Mouse (Mus musculus) liver, adult 2 months (tissue): Measurements from ENCODE around the gene Jmjd6. TPM values are rescaled to one million over a fixed set of nuclear protein-coding genes. Genes with fewer than 3 reads are reported as not detected.
"Not testable (repeated sequence)": the region's sequence is repeated elsewhere in the genome, so short reads cannot be mapped to it uniquely, and the experiment has no call there.

Experiments used
- DNase-seq: peaks from one replicate; pipeline ENCODE4 v3.0.0-alpha.2; 2011; ENCODE audit warnings: low read depth, low spot score; ENCODE audit errors: extremely low read depth
- H3K27ac ChIP-seq: fragments of 200-500 bp; replicated peaks from 2 replicates; pipeline ENCODE4 v1.5.1; 2012; ENCODE audit warnings: low read depth, mild to moderate bottlenecking, control low read depth, inconsistent platforms, low read length; ENCODE audit not compliant: insufficient read depth
- H3K27me3 ChIP-seq: fragments of 200-500 bp; 2 replicates; pipeline ENCODE4 v1.6.1; 2012; ENCODE audit warnings: mild to moderate bottlenecking, moderate library complexity, low read length, inconsistent platforms; ENCODE audit not compliant: control insufficient read depth, insufficient read depth
- H3K36me3 ChIP-seq: fragments of 200-500 bp; 2 replicates; pipeline ENCODE4 v1.6.1; 2012; ENCODE audit warnings: low read length, inconsistent platforms; ENCODE audit not compliant: control insufficient read depth, insufficient read depth
- H3K4me1 ChIP-seq: fragments of 200-500 bp; 2 replicates; pipeline ENCODE4 v1.6.1; 2011; ENCODE audit warnings: low read length; ENCODE audit not compliant: control insufficient read depth, insufficient read depth
- H3K4me3 ChIP-seq: fragments of 200-500 bp; 2 replicates; pipeline ENCODE4 v1.5.1; 2011; ENCODE audit warnings: low read depth, mild to moderate bottlenecking, control low read depth, low read length, moderate library complexity; ENCODE audit not compliant: insufficient read depth
- H3K79me2 ChIP-seq: fragments of 200-500 bp; 2 replicates; pipeline ENCODE4 v1.6.1; 2012; ENCODE audit warnings: inconsistent platforms, mild to moderate bottlenecking, low read length, moderate library complexity; ENCODE audit not compliant: control insufficient read depth, insufficient read depth
- H3K9ac ChIP-seq: fragments of 200-500 bp; 2 replicates; pipeline ENCODE4 v1.6.1; 2012; ENCODE audit warnings: low read depth, mild to moderate bottlenecking, control low read depth, inconsistent platforms, low read length
- CTCF ChIP-seq: fragments of 200-500 bp; IDR thresholded peaks from 2 replicates; pipeline ENCODE4 v1.5.1; 2011; ENCODE audit warnings: low read depth, low read length, control low read depth
- POLR2A ChIP-seq: fragments of 200-500 bp; IDR thresholded peaks from 2 replicates; pipeline ENCODE4 v1.6.1; 2011; ENCODE audit warnings: low read length, control low read depth; ENCODE audit not compliant: insufficient read depth; ENCODE audit errors: extremely low read depth
- WGBS: fragments of 180-500 bp; shearing (Covaris S2); methylation state at CpG from one replicate; pipeline ENCODE4 v1.1.7; 2018; 5-methylcytosine and 5-hydroxymethylcytosine counted together
- polyA plus RNA-seq: library from polyadenylated mRNA; depleted of rRNA; stranded (reverse); fragments of >200 nt; gene quantifications from 2 replicates; pipeline ENCODE4 v1.2.3, GENCODE M21; 2012
- total RNA-seq: library from RNA; depleted of rRNA; stranded (reverse); fragments of >200 nt; gene quantifications from 2 replicates; pipeline ENCODE4 v1.2.3, GENCODE M21; 2014

Gene Jmjd6
- total and polyA plus RNA-seq, 2 experiments, result 12.3 to 18.2 TPM

- Histone ChIP-seq H3K36me3 (peaks cover 32% of the 10 kb centered on the region), H3K4me1 (peaks cover 8% of the 10 kb centered on the region), H3K79me2 (peaks cover 16% of the 10 kb centered on the region), H3K4me3 (no peak overlapping the region; the same call in 1 of the 2 replicates), H3K27me3 (no peaks in the 10 kb centered on the region), H3K27ac (no peak overlapping the region), H3K9ac (0 out of 2 replicates have a peak overlapping the region, but pooled peaks have one; percentile 45)
- TF ChIP-seq POLR2A, result no peak
- no peak for TF ChIP-seq CTCF
- 11% methylated on average over 4 of the region's 4 CpGs for WGBS
- DNase-seq, result no peak
Measured at GRCm38 (mm10) chr11:116850085-116850484, 6.8 kb upstream of the Jmjd6 start.

- Histone ChIP-seq H3K4me3 (no peak overlapping the region), H3K27ac (no peak overlapping the region), H3K9ac (no peak overlapping the region), H3K79me2 (peaks cover 16% of the 10 kb centered on the region), H3K27me3 (no peaks in the 10 kb centered on the region), H3K36me3 (peaks cover 32% of the 10 kb centered on the region), H3K4me1 (peaks cover 4% of the 10 kb centered on the region)
- no peak for TF ChIP-seq CTCF
- no peak for TF ChIP-seq POLR2A
- no peak for DNase-seq
Measured at GRCm38 (mm10) chr11:116849587-116849986, 6.3 kb upstream of the Jmjd6 start.

- H3K9ac ChIP-seq, H3K4me1 ChIP-seq, H3K4me3 ChIP-seq, H3K27me3 ChIP-seq, H3K27ac ChIP-seq: not testable (repeated sequence)
- Histone ChIP-seq H3K36me3 (peaks cover 32% of the 10 kb centered on the region), H3K79me2 (peaks cover 12% of the 10 kb centered on the region)
- 45% methylated on average over 2 of the region's 2 CpGs for WGBS
- DNase-seq, result peak; percentile 30
Measured at GRCm38 (mm10) chr11:116848877-116849178, 5.6 kb upstream of the Jmjd6 start.

- Histone ChIP-seq H3K4me3 (no peak overlapping the region), H3K27me3 (no peaks in the 10 kb centered on the region), H3K27ac (no peak overlapping the region), H3K9ac (no peak overlapping the region), H3K79me2 (peaks cover 12% of the 10 kb centered on the region), H3K4me1 (peaks cover 2% of the 10 kb centered on the region), H3K36me3 (peaks cover 32% of the 10 kb centered on the region)
- WGBS, result 55% methylated on average over 5 of the region's 5 CpGs
- DNase-seq, result peak; percentile 70
- TF ChIP-seq POLR2A (no peak), CTCF (no peak)
Measured at GRCm38 (mm10) chr11:116848086-116848876, 5.0 kb upstream of the Jmjd6 start.

- Histone ChIP-seq H3K36me3 (peaks cover 32% of the 10 kb centered on the region), H3K9ac (no peak overlapping the region), H3K27me3 (no peaks in the 10 kb centered on the region), H3K79me2 (peaks cover 9% of the 10 kb centered on the region), H3K27ac (no peak overlapping the region), H3K4me3 (no peak overlapping the region), H3K4me1 (peaks cover 2% of the 10 kb centered on the region)
- TF ChIP-seq POLR2A (no peak), CTCF (no peak)
- 89% methylated on average over 3 of the region's 3 CpGs for WGBS
- no peak for DNase-seq
Measured at GRCm38 (mm10) chr11:116847187-116848085, 4.2 kb upstream of the Jmjd6 start.
